Mouse (Mus musculus) MEL (cell line): ENCODE data around the gene S100a6.

Source experiments
- CTCF ChIP-seq, 3 experiments: IDR thresholded peaks in 2 of 3; conservative IDR thresholded peaks in 1 of 3; 2 replicates each; pipeline ENCODE4 v1.5.1; 2011 to 2012; ENCODE audit warnings: low read length in 3 of 3, low read depth in 2 of 3, mild to moderate bottlenecking in 2 of 3, improper control_type of control experiment in 1 of 3, inconsistent platforms in 1 of 3, mixed read lengths in 1 of 3, moderate library complexity in 1 of 3; ENCODE audit not compliant: control insufficient read depth in 1 of 3, insufficient read depth in 1 of 3, poor library complexity in 1 of 3, severe bottlenecking in 1 of 3
- E2F4 ChIP-seq: IDR thresholded peaks from 2 replicates; pipeline ENCODE4 v1.6.1; 2011; ENCODE audit warnings: low read depth, low read length, improper control_type of control experiment, borderline replicate concordance
- GABPA ChIP-seq: IDR thresholded peaks from 2 replicates; pipeline ENCODE4 v1.6.1; 2012; ENCODE audit warnings: low read depth, mild to moderate bottlenecking, inconsistent platforms, low read length, improper control_type of control experiment, moderate library complexity
- GATA1 ChIP-seq: IDR thresholded peaks from 2 replicates; pipeline ENCODE4 v1.6.1; 2011; ENCODE audit warnings: low read depth, low read length, improper control_type of control experiment
- POLR2A ChIP-seq, 2 experiments: IDR thresholded peaks; 2 replicates each; pipeline ENCODE4 v1.6.1; 2011 to 2012; ENCODE audit warnings: low read length in 2 of 2, mild to moderate bottlenecking in 2 of 2, control low read depth in 1 of 2, improper control_type of control experiment in 1 of 2, low read depth in 1 of 2, moderate library complexity in 1 of 2; ENCODE audit not compliant: control insufficient read depth in 1 of 2, insufficient read depth in 1 of 2, poor library complexity in 1 of 2
- UBTF ChIP-seq: IDR thresholded peaks from 2 replicates; pipeline ENCODE4 v1.6.1; 2012; ENCODE audit warnings: low read depth, mild to moderate bottlenecking, inconsistent platforms, low read length, improper control_type of control experiment, moderate library complexity, borderline replicate concordance; ENCODE audit not compliant: insufficient read depth

DNA sequence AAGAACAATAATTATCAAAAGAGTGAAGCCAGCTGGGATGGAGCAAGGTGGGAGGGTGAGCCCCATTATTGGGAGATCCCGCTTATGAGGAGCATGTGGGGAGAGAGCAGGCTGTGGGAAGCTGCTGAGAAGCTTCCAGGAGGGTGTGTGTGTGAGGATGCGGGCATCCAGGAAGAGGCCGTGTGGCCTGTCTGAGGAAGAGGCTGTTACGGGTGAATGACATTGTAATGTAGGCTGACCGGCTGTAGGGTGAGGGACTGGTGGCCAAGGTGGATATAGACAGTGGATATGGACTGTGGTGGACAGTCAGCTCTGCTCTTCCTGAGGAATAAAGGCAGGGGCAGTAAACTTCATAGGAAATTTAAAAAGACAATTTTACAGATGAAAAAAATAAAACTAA lies 12.8 kb downstream of the S100a6 start:
- TF ChIP-seq UBTF, result no peak
- TF ChIP-seq POLR2A (IDR thresholded peaks at IDR 0.05; ENCODE audit: control insufficient read depth in 1 of 2, insufficient read depth in 1 of 2, low read depth in 1 of 2, low read length in 2 of 2, poor library complexity in 1 of 2), result no peak
- TF ChIP-seq GABPA, result no peak
- no peak for TF ChIP-seq E2F4
- no peak for TF ChIP-seq CTCF (IDR thresholded peaks at IDR 0.05 in 2 of 3, conservative IDR thresholded peaks at IDR 0.05 in 1 of 3; ENCODE audit: control insufficient read depth in 1 of 3, insufficient read depth in 1 of 3, low read depth in 2 of 3, low read length in 3 of 3, poor library complexity in 1 of 3, severe bottlenecking in 1 of 3)
- TF ChIP-seq GATA1, result no peak
